Mouse (Mus musculus): Measurements from ENCODE around the gene Mfsd4b3. TPM values are rescaled to one million over a fixed set of nuclear protein-coding genes. Genes with fewer than 3 reads are reported as not detected.
"Not testable (repeated sequence)": the region's sequence is repeated elsewhere in the genome, so short reads cannot be mapped to it uniquely, and the experiment has no call there.

Mfsd4b3 gene
- polyA plus RNA-seq, 1 experiment from 2014 or later = 0.31 TPM

DNA sequence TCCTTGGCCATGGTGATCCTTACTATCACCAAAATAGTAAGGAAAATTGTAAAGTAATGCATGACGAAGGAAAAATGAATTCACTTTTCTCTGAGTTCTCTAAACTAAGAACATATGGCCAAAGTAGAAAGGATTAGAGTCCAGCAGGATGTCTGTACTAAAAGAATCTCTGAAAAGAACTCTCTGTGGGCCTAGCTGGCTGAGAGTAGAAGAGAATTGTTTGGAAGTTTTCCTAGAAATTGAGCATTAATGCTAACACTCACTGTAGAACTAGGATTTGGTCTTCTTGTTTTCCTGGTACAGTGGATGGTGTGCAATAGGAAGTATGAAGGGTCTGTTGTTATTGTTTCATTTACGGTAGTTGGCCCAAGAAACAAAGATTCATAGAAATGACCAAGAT is 4.8 kb downstream of the Mfsd4b3 start:
- no peak overlapping the region for H3K9ac ChIP-seq (ENCODE audit: low read depth, low read length)
- no peaks in the 10 kb centered on the region for H3K9me3 ChIP-seq (replicated peaks; ENCODE audit: control insufficient read depth, low read length)
- H3K4me1 ChIP-seq (ENCODE audit: control insufficient read depth, insufficient read depth, low read length) = no peaks in the 10 kb centered on the region
- no peak overlapping the region for H3K27ac ChIP-seq (ENCODE audit: low read depth, low read length)
- ATAC-seq (replicated peaks; ENCODE audit: insufficient number of reproducible peaks, low FRiP score, low TSS enrichment) = no peak
- no peak overlapping the region for H3K4me3 ChIP-seq (ENCODE audit: low read depth, low read length)
- no peaks in the 10 kb centered on the region for H3K36me3 ChIP-seq (ENCODE audit: control insufficient read depth, insufficient read depth, low read length)
- no peak overlapping the region for H3K4me2 ChIP-seq
- 75% methylated on average over 2 of the region's 2 CpGs for WGBS (ENCODE audit: insufficient replicate concordance)
- H3K27me3 ChIP-seq (ENCODE audit: control insufficient read depth, insufficient read depth, low read length) = no peaks in the 10 kb centered on the region

DNA sequence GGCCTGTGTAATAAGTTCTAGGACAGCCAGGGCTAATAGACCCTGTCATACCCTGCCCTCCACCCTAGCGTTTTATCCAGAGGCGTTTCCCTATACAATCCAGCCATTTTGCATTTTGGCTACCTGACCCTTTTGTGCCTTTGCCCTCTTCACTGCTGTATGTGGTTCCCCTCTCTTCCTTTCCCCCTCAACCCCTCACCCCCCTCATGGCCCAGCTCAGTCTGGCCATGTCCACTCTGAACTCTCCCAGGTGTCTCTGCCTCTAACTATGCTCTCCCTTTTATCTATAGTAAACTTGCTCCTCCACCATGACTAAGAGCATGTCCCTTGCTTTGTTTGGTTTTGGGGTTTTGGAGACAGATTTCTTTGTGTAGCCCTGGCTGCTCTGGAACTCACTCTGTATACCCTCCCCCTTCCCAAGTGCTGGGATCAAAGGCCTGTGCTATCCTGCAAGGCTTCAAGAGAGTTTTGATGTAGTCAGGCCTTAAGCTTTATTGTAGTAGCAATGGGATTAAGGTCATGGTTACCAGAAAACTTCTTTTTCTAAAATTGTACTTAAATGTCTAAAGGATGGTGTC is 10.5 kb downstream of the Mfsd4b3 start:
- Histone ChIP-seq H3K27ac (ENCODE audit: low read depth, low read length) (no peak overlapping the region), H3K9ac (ENCODE audit: low read depth, low read length) (no peak overlapping the region), H3K4me2 (no peak overlapping the region), H3K4me1 (ENCODE audit: control insufficient read depth, insufficient read depth, low read length) (no peaks in the 10 kb centered on the region), H3K4me3 (ENCODE audit: low read depth, low read length) (no peak overlapping the region), H3K9me3 (replicated peaks; ENCODE audit: control insufficient read depth, low read length) (no peaks in the 10 kb centered on the region), H3K36me3 (ENCODE audit: control insufficient read depth, insufficient read depth, low read length) (no peaks in the 10 kb centered on the region), H3K27me3 (ENCODE audit: control insufficient read depth, insufficient read depth, low read length) (no peaks in the 10 kb centered on the region)
- 89% methylated on average over 2 of the region's 2 CpGs for WGBS (ENCODE audit: insufficient replicate concordance)
- ATAC-seq (replicated peaks; ENCODE audit: insufficient number of reproducible peaks, low FRiP score, low TSS enrichment) = no peak

DNA sequence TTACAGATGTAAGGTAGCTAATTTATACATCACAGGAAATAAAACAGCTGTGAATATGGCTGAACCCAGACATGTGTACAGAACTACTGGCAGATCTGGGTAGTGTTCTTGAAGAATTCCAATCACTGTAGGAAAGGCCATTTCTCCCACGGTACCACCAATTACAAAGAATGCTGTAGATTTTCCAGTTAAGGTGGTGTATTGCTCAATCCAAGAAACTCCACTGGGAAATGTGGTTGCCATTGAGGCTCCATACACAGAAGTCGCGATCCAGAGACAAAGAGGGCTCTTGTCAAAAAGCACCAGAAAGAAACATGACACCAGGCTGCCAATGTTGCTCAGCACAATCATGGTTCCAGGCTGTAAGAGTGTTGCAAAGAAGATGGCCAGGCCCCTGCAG is 12.8 kb downstream of the Mfsd4b3 start:
- not testable (repeated sequence) for H3K9ac ChIP-seq (ENCODE audit: low read depth, low read length); H3K9me3 ChIP-seq (replicated peaks; ENCODE audit: control insufficient read depth, low read length); H3K4me1 ChIP-seq (ENCODE audit: control insufficient read depth, insufficient read depth, low read length); H3K27ac ChIP-seq (ENCODE audit: low read depth, low read length); H3K36me3 ChIP-seq (ENCODE audit: control insufficient read depth, insufficient read depth, low read length); ATAC-seq (replicated peaks; ENCODE audit: insufficient number of reproducible peaks, low FRiP score, low TSS enrichment); H3K4me2 ChIP-seq; H3K27me3 ChIP-seq (ENCODE audit: control insufficient read depth, insufficient read depth, low read length); H3K4me3 ChIP-seq (ENCODE audit: low read depth, low read length)
- WGBS (ENCODE audit: insufficient replicate concordance) = 80% methylated on average over 3 of the region's 3 CpGs

DNA sequence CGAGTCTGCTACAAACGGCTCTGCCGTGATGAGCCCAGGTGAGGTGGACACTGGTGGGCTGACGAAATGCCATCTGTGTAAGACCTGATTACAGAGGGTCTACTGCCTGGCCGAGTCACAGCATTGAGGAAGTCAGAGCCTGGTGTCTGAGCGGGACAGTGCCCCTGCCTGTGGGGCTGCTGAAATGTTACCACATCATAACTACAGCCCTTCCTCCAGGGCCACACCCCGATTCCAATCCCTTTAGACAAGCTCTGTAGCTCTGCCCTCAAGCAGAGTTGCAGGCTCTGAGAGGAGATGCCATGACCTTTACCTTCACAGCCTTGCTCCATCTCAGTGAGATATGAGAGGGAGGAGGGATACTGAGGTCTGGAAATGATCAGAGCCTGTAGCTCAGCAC is 23.4 kb downstream of the Mfsd4b3 start:
- no peak for ATAC-seq (replicated peaks; ENCODE audit: insufficient number of reproducible peaks, low FRiP score, low TSS enrichment)
- no peak overlapping the region for H3K9ac ChIP-seq (ENCODE audit: low read depth, low read length)
- H3K4me3 ChIP-seq (ENCODE audit: low read depth, low read length) = no peak overlapping the region
- no peaks in the 10 kb centered on the region for H3K4me1 ChIP-seq (ENCODE audit: control insufficient read depth, insufficient read depth, low read length)
- H3K27me3 ChIP-seq (ENCODE audit: control insufficient read depth, insufficient read depth, low read length) = no peaks in the 10 kb centered on the region
- no peak overlapping the region for H3K27ac ChIP-seq (ENCODE audit: low read depth, low read length)
- no peak overlapping the region for H3K4me2 ChIP-seq
- H3K36me3 ChIP-seq (ENCODE audit: control insufficient read depth, insufficient read depth, low read length) = no peaks in the 10 kb centered on the region
- WGBS (ENCODE audit: insufficient replicate concordance) = 67% methylated on average over 7 of the region's 7 CpGs
- no peaks in the 10 kb centered on the region for H3K9me3 ChIP-seq (replicated peaks; ENCODE audit: control insufficient read depth, low read length)

DNA sequence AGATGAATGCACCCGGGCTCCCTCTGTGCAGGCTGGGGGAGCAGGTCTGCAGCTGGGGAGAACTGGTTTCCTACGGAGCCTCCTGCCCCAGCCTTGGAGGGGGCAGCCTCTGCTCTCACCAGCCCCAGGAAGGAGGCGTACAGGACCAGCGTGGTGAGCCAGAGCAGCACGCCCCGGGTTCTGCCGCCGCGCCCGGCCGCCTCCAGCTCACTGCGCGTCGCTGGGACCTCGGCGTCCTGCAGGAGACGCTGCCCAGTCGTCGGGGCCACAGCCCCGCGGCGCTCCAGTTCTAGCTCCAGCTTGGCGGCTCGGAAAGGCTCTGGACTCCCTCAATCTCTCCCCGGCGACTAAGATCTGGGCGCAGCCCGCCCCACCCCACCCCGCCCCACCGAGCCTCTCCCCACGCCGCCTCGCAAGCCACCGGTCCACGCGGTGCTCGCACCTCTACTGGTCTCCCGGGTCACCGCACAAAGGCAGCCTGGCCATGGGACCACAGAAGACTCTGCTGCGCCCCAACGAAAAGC is 33.3 kb downstream of the Mfsd4b3 start, which contains the start of gene Mfsd4b2:
TSS of gene Mfsd4b2 (minus strand) at position 308 of the 524 bp plus-strand sequence.
- H3K4me2 ChIP-seq = peak within 1 kb of the TSS; percentile 87
- H3K9me3 ChIP-seq (replicated peaks; ENCODE audit: control insufficient read depth, low read length) = no peaks in the 10 kb centered on the region
- WGBS (ENCODE audit: insufficient replicate concordance) = 1% methylated on average over 41 of the region's 41 CpGs
- ATAC-seq (replicated peaks; ENCODE audit: insufficient number of reproducible peaks, low FRiP score, low TSS enrichment) = peak; percentile 49; the same call in 1 of the 2 replicates
- peak within 1 kb of the TSS; percentile 49 for H3K4me3 ChIP-seq (ENCODE audit: low read depth, low read length)
- no peak within 1 kb of the TSS for H3K27ac ChIP-seq (ENCODE audit: low read depth, low read length)
- H3K36me3 ChIP-seq (ENCODE audit: control insufficient read depth, insufficient read depth, low read length) = no peaks in the 10 kb centered on the region
- H3K27me3 ChIP-seq (ENCODE audit: control insufficient read depth, insufficient read depth, low read length) = 0 out of 2 replicates have a peak, but pooled peaks cover 7% of the 10 kb centered on the region
- H3K9ac ChIP-seq (ENCODE audit: low read depth, low read length) = peak within 1 kb of the TSS; percentile 56
- 0 out of 2 replicates have a peak, but pooled peaks cover 2% of the 10 kb centered on the region for H3K4me1 ChIP-seq (ENCODE audit: control insufficient read depth, insufficient read depth, low read length)

DNA sequence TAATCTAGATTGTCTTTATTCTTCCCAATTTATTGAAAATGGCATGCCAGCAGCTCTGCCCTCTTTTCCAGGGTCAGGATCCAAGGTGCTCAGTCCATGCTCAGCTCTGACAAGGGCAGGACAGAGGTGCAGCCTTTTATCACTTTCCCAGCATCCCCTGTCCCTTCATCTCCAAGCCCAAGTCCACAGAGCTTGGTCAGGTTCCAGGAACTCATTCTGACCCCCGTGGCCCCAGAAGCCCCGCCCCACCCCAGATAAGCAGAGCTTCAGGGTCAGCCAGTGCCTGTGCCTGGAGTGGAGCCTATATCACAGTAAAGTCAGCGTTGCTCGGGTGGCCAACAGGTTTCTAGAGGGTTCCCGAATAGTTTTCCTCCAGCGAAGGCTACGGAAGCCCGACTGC is 35.4 kb downstream of the Mfsd4b3 start:
- ATAC-seq (replicated peaks; ENCODE audit: insufficient number of reproducible peaks, low FRiP score, low TSS enrichment) = 0 out of 2 replicates have a peak, but pooled peaks have one; percentile 71
- not testable (repeated sequence) for H3K4me2 ChIP-seq; H3K9ac ChIP-seq (ENCODE audit: low read depth, low read length); H3K27ac ChIP-seq (ENCODE audit: low read depth, low read length); H3K27me3 ChIP-seq (ENCODE audit: control insufficient read depth, insufficient read depth, low read length); H3K36me3 ChIP-seq (ENCODE audit: control insufficient read depth, insufficient read depth, low read length); H3K9me3 ChIP-seq (replicated peaks; ENCODE audit: control insufficient read depth, low read length); H3K4me1 ChIP-seq (ENCODE audit: control insufficient read depth, insufficient read depth, low read length); H3K4me3 ChIP-seq (ENCODE audit: low read depth, low read length)
- WGBS (ENCODE audit: insufficient replicate concordance) = 41% methylated on average over 8 of the region's 8 CpGs

DNA sequence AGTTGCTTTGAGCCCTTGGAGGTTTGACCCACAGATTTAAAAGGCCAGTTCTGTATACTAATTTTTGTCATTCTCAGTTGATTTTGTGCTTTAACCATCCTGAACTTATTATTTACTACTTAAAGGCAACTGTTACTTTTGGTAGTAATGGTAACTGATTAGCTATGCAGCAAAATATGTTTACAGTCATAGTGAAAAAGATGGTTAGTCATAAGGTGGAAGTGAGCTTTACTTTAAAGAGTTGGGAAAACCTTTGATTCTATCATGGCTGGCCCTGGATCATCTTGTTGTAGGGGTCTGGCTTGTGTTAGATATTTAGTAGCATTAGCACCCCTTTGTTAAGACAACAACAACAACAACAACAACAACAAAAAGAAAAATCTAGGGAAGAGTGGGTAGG is 47.3 kb downstream of the Mfsd4b3 start:
- Histone ChIP-seq H3K27ac (ENCODE audit: low read depth, low read length) (no peak overlapping the region), H3K9me3 (replicated peaks; ENCODE audit: control insufficient read depth, low read length) (no peaks in the 10 kb centered on the region), H3K4me2 (no peak overlapping the region), H3K4me3 (ENCODE audit: low read depth, low read length) (no peak overlapping the region), H3K36me3 (ENCODE audit: control insufficient read depth, insufficient read depth, low read length) (no peaks in the 10 kb centered on the region), H3K4me1 (ENCODE audit: control insufficient read depth, insufficient read depth, low read length) (no peaks in the 10 kb centered on the region), H3K27me3 (ENCODE audit: control insufficient read depth, insufficient read depth, low read length) (no peaks in the 10 kb centered on the region), H3K9ac (ENCODE audit: low read depth, low read length) (no peak overlapping the region)
- no peak for ATAC-seq (replicated peaks; ENCODE audit: insufficient number of reproducible peaks, low FRiP score, low TSS enrichment)

DNA sequence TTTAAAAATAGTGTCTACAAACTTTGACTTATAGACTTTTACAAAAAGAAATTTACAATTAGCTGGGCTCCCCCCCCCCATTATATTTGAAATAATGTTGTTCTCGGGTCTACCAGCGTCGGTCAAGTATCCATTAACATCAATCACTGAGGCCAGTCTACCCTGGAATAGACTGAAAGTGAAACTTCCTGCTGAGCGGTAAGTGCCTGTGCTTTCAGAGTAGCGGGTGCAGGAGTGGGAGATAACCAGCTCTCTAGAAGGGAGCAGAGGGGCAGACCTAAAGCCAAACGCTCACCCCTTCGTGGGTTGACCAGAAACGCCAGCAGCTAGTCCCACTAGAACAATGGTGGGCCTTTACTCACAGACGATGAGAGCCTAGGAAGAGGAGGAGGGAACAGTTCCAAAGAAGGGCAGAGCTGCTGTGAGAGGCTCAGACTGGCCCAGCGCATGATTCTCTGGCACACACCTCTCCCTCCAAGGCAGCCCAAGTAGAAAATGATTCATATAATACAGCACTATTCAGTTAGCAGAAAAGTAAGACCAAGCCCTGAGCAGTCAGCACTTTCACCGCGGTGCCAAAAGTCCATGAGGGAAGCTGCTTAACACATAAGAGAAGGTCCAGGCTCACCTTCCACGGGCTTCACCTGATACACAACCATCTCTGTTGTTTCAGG is 51.0 kb downstream of the Mfsd4b3 start:
- WGBS (ENCODE audit: insufficient replicate concordance) = 58% methylated on average over 13 of the region's 13 CpGs
- H3K9ac ChIP-seq (ENCODE audit: low read depth, low read length) = no peak overlapping the region
- H3K4me1 ChIP-seq (ENCODE audit: control insufficient read depth, insufficient read depth, low read length) = no peaks in the 10 kb centered on the region
- no peaks in the 10 kb centered on the region for H3K27me3 ChIP-seq (ENCODE audit: control insufficient read depth, insufficient read depth, low read length)
- ATAC-seq (replicated peaks; ENCODE audit: insufficient number of reproducible peaks, low FRiP score, low TSS enrichment) = no peak
- H3K27ac ChIP-seq (ENCODE audit: low read depth, low read length) = no peak overlapping the region
- no peaks in the 10 kb centered on the region for H3K9me3 ChIP-seq (replicated peaks; ENCODE audit: control insufficient read depth, low read length)
- no peak overlapping the region for H3K4me3 ChIP-seq (ENCODE audit: low read depth, low read length)
- peak overlapping the region; percentile 34; the same call in 1 of the 2 replicates for H3K4me2 ChIP-seq
- H3K36me3 ChIP-seq (ENCODE audit: control insufficient read depth, insufficient read depth, low read length) = no peaks in the 10 kb centered on the region
